Mouse (Mus musculus) embryonic stem cell, embryonic (primary cell): ENCODE data around the gene Olfr686.

Experiments
- CTCF ChIA-PET, 4 experiments: fragments of 300-600 bp in 2 of 4; fragments of 350-600 bp in 2 of 4; sonication (Branson Sonifier 250); formaldehyde crosslinking; loops; one replicate each; lab custom pipeline; 2022; ENCODE audit warnings: inconsistent platforms in 2 of 4; lab: Charles Lee
- POLR2A ChIA-PET, 4 experiments: fragments of 300-600 bp in 2 of 4; fragments of 350-600 bp in 2 of 4; sonication (Branson Sonifier 250); formaldehyde crosslinking; loops; one replicate each; lab custom pipeline; 2022; ENCODE audit warnings: antibody characterized with exemption in 4 of 4, inconsistent platforms in 1 of 4; lab: Charles Lee

Olfr686 gene

GRCm38 (mm10) chr7:105207385-105207784, at the start of gene Olfr686:
Gene Olfr686 (minus strand): TSS chr7:105207485.
- ChIA-PET CTCF (no interaction called here), POLR2A (no interaction called here)

- ChIA-PET CTCF (interaction anchor here (0.5 to 1.5 kb wide), 5 partner anchors 8 to 270 kb away, joined by 3 to 5 read pairs (median 4); no protein-coding TSS in a partner anchor), POLR2A (no interaction called here)
Observed at GRCm38 (mm10) chr7:105256656-105257055, 49.4 kb upstream of the Olfr686 start.

GRCm38 (mm10) chr7:105248197-105248596, 40.9 kb upstream of the Olfr686 start:
- POLR2A ChIA-PET = no interaction called here
- CTCF ChIA-PET = interaction anchor here in 2 of 4 experiments (0.5 to 0.8 kb wide), 3 partner anchors 8 to 153 kb away, joined by 3 to 4 read pairs (median 3); no protein-coding TSS in a partner anchor

GRCm38 (mm10) chr7:105247671-105248070, 40.4 kb upstream of the Olfr686 start:
- CTCF ChIA-PET = interaction anchor here in 2 of 4 experiments (0.5 to 0.7 kb wide), 2 partner anchors 35 to 153 kb away, joined by 3 to 4 read pairs; no protein-coding TSS in a partner anchor
- POLR2A ChIA-PET = no interaction called here

GRCm38 (mm10) chr7:105229386-105229785, 22.1 kb upstream of the Olfr686 start:
- POLR2A ChIA-PET = no interaction called here
- CTCF ChIA-PET = no interaction called here

- ChIA-PET CTCF (no interaction called here), POLR2A (no interaction called here)
Observed at GRCm38 (mm10) chr7:105228138-105228537, 20.9 kb upstream of the Olfr686 start.

- ChIA-PET CTCF (no interaction called here), POLR2A (interaction anchor here in 1 of 4 experiments (0.6 kb wide), 1 partner anchor 26 kb away, joined by 3 read pairs; no protein-coding TSS in a partner anchor)
Observed at GRCm38 (mm10) chr7:105226703-105227102, 19.4 kb upstream of the Olfr686 start.

- POLR2A ChIA-PET = interaction anchor here in 2 of 4 experiments (0.6 kb wide), 2 partner anchors 25 to 212 kb away, joined by 3 to 5 read pairs; no protein-coding TSS in a partner anchor
- CTCF ChIA-PET = interaction anchor here in 2 of 4 experiments (0.6 kb wide), 6 partner anchors 31 to 344 kb away, joined by 3 to 9 read pairs (median 6); no protein-coding TSS in a partner anchor
Observed at GRCm38 (mm10) chr7:105226072-105226471, 18.8 kb upstream of the Olfr686 start.

GRCm38 (mm10) chr7:105218281-105218680, 11.0 kb upstream of the Olfr686 start:
- CTCF ChIA-PET = no interaction called here
- POLR2A ChIA-PET = no interaction called here

GRCm38 (mm10) chr7:105214761-105215160, 7.5 kb upstream of the Olfr686 start:
- ChIA-PET POLR2A (no interaction called here), CTCF (no interaction called here)

GRCm38 (mm10) chr7:105185912-105186311, 21.4 kb downstream of the Olfr686 start, which contains the start of gene Olfr685:
Gene Olfr685 (minus strand): TSS chr7:105186012.
- ChIA-PET CTCF (no interaction called here), POLR2A (no interaction called here)

- POLR2A ChIA-PET = interaction anchor here in 1 of 4 experiments (0.7 kb wide), 1 partner anchor 628 kb away, joined by 3 read pairs; no protein-coding TSS in a partner anchor
Observed at GRCm38 (mm10) chr7:105170773-105171172, 36.5 kb downstream of the Olfr686 start.

GRCm38 (mm10) chr7:105163553-105163952, 43.7 kb downstream of the Olfr686 start, which contains the start of gene Olfr684:
Gene Olfr684 (minus strand): TSS chr7:105163653.
- ChIA-PET CTCF (no interaction called here), POLR2A (no interaction called here)

More at GRCm38 (mm10) chr7:105170773-105171172, 36.5 kb downstream of the Olfr686 start:
- CTCF ChIA-PET = interaction anchor here in 2 of 4 experiments (0.9 to 1.2 kb wide), 2 partner anchors 344 to 356 kb away, joined by 3 read pairs; no protein-coding TSS in a partner anchor
